Mouse (Mus musculus): ENCODE data around the gene Rnf123. TPM values are rescaled to one million over a fixed set of nuclear protein-coding genes. Genes with fewer than 3 reads are reported as not detected.

The Rnf123 gene
- polyA plus RNA-seq, 1 experiment from 2014 or later, result 13.8 TPM

GRCm38 (mm10) chr9:108056361-108057261 lies 26.5 kb downstream of the Rnf123 start:
- no peaks in the 10 kb centered on the region for H3K27me3 ChIP-seq (ENCODE audit: control insufficient read depth, insufficient read depth, low read length)
- H3K27ac ChIP-seq (replicated peaks), result no peak overlapping the region
- H3K9ac ChIP-seq (ENCODE audit: low read length), result no peak overlapping the region
- DNase-seq (ENCODE audit: low spot score), result no peak
- H3K4me3 ChIP-seq (ENCODE audit: low read depth, low read length), result no peak overlapping the region
- TF ChIP-seq CTCF (IDR thresholded peaks at IDR 0.05; ENCODE audit: low read depth), result no peak
- no peak for TF ChIP-seq EP300 (optimal IDR thresholded peaks at IDR 0.05)
- H3K36me3 ChIP-seq (ENCODE audit: control insufficient read depth, insufficient read depth, low read length), result peaks cover 18% of the 10 kb centered on the region
- no peak overlapping the region for H3K4me2 ChIP-seq (replicated peaks; ENCODE audit: low read depth)
- 0 out of 2 replicates have a peak, but pooled peaks cover 4% of the 10 kb centered on the region for H3K4me1 ChIP-seq (replicated peaks; ENCODE audit: control insufficient read depth, insufficient read depth)
- no peak for ATAC-seq (ENCODE audit: low FRiP score, low TSS enrichment)
- H3K9me3 ChIP-seq (ENCODE audit: control insufficient read depth, low read length), result no peaks in the 10 kb centered on the region
- 79% methylated on average over 28 of the region's 28 CpGs for WGBS

- peaks cover 21% of the 10 kb centered on the region; the same call in 1 of the 2 replicates for H3K36me3 ChIP-seq (ENCODE audit: control insufficient read depth, insufficient read depth, low read length)
- H3K4me3 ChIP-seq (ENCODE audit: low read depth, low read length), result no peak overlapping the region
- no peaks in the 10 kb centered on the region for H3K27me3 ChIP-seq (ENCODE audit: control insufficient read depth, insufficient read depth, low read length)
- ATAC-seq (ENCODE audit: low FRiP score, low TSS enrichment) (no peak), DNase-seq (ENCODE audit: low spot score) (no peak)
- whole genome bisulfite sequencing, result 85% methylated on average over 6 of the region's 6 CpGs
- TF ChIP-seq CTCF (IDR thresholded peaks at IDR 0.05; ENCODE audit: low read depth) (no peak), EP300 (optimal IDR thresholded peaks at IDR 0.05) (no peak)
- no peak overlapping the region for H3K4me2 ChIP-seq (replicated peaks; ENCODE audit: low read depth)
- no peaks in the 10 kb centered on the region for H3K9me3 ChIP-seq (ENCODE audit: control insufficient read depth, low read length)
- H3K4me1 ChIP-seq (replicated peaks; ENCODE audit: control insufficient read depth, insufficient read depth), result 0 out of 2 replicates have a peak, but pooled peaks cover 4% of the 10 kb centered on the region
- H3K9ac ChIP-seq (ENCODE audit: low read length), result no peak overlapping the region
- no peak overlapping the region for H3K27ac ChIP-seq (replicated peaks)
These were observed 27.4 kb downstream of the Rnf123 start for GRCm38 (mm10) chr9:108055661-108056237.

DNA sequence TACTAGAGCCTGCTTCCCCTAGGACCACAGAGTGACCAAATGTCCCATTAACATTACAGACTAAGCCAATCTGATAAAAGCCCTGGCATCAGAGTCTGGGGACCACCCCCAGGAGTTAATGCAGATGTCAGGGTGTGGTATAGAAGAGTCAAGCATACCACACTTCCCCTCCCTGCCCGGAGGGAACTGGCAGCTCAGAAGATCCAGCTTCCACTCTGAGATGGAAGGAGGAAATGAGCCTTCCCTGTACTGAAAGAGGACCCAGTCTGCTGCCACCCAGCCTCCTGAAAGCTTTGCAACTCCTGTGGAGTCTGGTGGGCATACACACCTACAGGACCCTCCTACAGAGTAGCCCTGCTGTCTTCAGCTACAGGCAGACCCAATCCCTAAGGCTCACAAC lies 28.1 kb downstream of the Rnf123 start:
- no peak overlapping the region for H3K4me3 ChIP-seq (ENCODE audit: low read depth, low read length)
- 0 out of 2 replicates have a peak, but pooled peaks cover 4% of the 10 kb centered on the region for H3K4me1 ChIP-seq (replicated peaks; ENCODE audit: control insufficient read depth, insufficient read depth)
- no peak overlapping the region for H3K4me2 ChIP-seq (replicated peaks; ENCODE audit: low read depth)
- 77% methylated on average over 1 of the region's 1 CpGs for WGBS
- no peaks in the 10 kb centered on the region for H3K27me3 ChIP-seq (ENCODE audit: control insufficient read depth, insufficient read depth, low read length)
- H3K36me3 ChIP-seq (ENCODE audit: control insufficient read depth, insufficient read depth, low read length), result peaks cover 21% of the 10 kb centered on the region; the same call in 1 of the 2 replicates
- H3K9me3 ChIP-seq (ENCODE audit: control insufficient read depth, low read length), result no peaks in the 10 kb centered on the region
- no peak overlapping the region for H3K9ac ChIP-seq (ENCODE audit: low read length)
- TF ChIP-seq EP300 (optimal IDR thresholded peaks at IDR 0.05) (no peak), CTCF (IDR thresholded peaks at IDR 0.05; ENCODE audit: low read depth) (no peak)
- ATAC-seq (ENCODE audit: low FRiP score, low TSS enrichment), result no peak
- no peak overlapping the region for H3K27ac ChIP-seq (replicated peaks)
- DNase-seq (ENCODE audit: low spot score), result no peak

DNA sequence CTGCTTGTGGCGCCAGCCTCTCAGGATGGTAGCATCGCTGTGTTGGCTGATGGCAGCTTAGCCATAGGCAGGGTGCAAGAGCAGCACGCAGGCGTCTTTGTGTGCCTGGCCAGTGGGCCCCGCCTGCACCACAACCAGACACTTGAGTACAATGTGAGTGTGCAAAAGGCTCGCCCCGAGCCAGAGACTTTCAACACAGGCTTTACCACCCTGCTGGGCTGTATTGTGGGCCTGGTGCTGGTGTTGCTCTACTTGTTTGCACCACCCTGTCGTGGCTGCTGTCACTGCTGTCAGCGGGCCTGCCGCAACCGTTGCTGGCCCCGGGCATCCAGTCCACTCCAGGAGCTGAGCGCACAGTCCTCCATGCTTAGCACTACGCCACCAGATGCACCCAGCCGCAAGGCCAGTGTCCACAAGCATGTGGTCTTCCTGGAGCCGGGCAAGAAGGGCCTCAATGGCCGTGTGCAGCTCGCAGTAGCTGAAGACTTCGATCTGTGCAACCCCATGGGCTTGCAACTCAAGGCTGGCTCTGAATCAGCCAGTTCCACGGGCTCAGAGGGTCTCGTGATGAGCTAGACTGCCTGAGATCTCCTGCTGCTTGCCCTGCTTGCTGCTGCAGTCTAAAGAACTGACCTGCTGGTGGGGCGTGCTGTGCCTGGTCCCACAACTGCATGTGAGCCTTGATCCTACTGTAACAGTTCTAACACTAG lies 28.7 kb downstream of the Rnf123 start:
- Histone ChIP-seq H3K4me2 (replicated peaks; ENCODE audit: low read depth) (no peak overlapping the region), H3K9ac (ENCODE audit: low read length) (no peak overlapping the region), H3K27me3 (ENCODE audit: control insufficient read depth, insufficient read depth, low read length) (no peaks in the 10 kb centered on the region), H3K36me3 (ENCODE audit: control insufficient read depth, insufficient read depth, low read length) (peaks cover 20% of the 10 kb centered on the region; the same call in 1 of the 2 replicates), H3K4me1 (replicated peaks; ENCODE audit: control insufficient read depth, insufficient read depth) (0 out of 2 replicates have a peak, but pooled peaks cover 4% of the 10 kb centered on the region), H3K27ac (replicated peaks) (peak overlapping the region; percentile 56; the same call in 1 of the 2 replicates), H3K4me3 (ENCODE audit: low read depth, low read length) (no peak overlapping the region), H3K9me3 (ENCODE audit: control insufficient read depth, low read length) (no peaks in the 10 kb centered on the region)
- ATAC-seq (ENCODE audit: low FRiP score, low TSS enrichment) (no peak), DNase-seq (ENCODE audit: low spot score) (no peak)
- 85% methylated on average over 22 of the region's 22 CpGs for WGBS
- TF ChIP-seq CTCF (IDR thresholded peaks at IDR 0.05; ENCODE audit: low read depth) (no peak), EP300 (optimal IDR thresholded peaks at IDR 0.05) (no peak)

GRCm38 (mm10) chr9:108053665-108054225 lies 29.4 kb downstream of the Rnf123 start:
- Histone ChIP-seq H3K27me3 (ENCODE audit: control insufficient read depth, insufficient read depth, low read length) (no peaks in the 10 kb centered on the region), H3K36me3 (ENCODE audit: control insufficient read depth, insufficient read depth, low read length) (peaks cover 14% of the 10 kb centered on the region; the same call in 1 of the 2 replicates), H3K4me2 (replicated peaks; ENCODE audit: low read depth) (peak overlapping the region; percentile 50; the same call in 1 of the 2 replicates), H3K9ac (ENCODE audit: low read length) (0 out of 2 replicates have a peak overlapping the region, but pooled peaks have one; percentile 38), H3K27ac (replicated peaks) (peak overlapping the region; percentile 74), H3K4me3 (ENCODE audit: low read depth, low read length) (no peak overlapping the region), H3K9me3 (ENCODE audit: control insufficient read depth, low read length) (no peaks in the 10 kb centered on the region), H3K4me1 (replicated peaks; ENCODE audit: control insufficient read depth, insufficient read depth) (0 out of 2 replicates have a peak, but pooled peaks cover 4% of the 10 kb centered on the region)
- WGBS, result 72% methylated on average over 15 of the region's 15 CpGs
- ATAC-seq (ENCODE audit: low FRiP score, low TSS enrichment) (peak; percentile 4; the same call in 1 of the 2 replicates), DNase-seq (ENCODE audit: low spot score) (peak; percentile 75)
- TF ChIP-seq CTCF (IDR thresholded peaks at IDR 0.05; ENCODE audit: low read depth), result no peak
- no peak for TF ChIP-seq EP300 (optimal IDR thresholded peaks at IDR 0.05)

All from stomach, postnatal 0 days (tissue).